Mouse (Mus musculus): ENCODE data around the gene Atg16l2. TPM values are rescaled to one million over a fixed set of nuclear protein-coding genes. Genes with fewer than 3 reads are reported as not detected.

Atg16l2 gene
- polyA plus RNA-seq, 1 experiment, result 6.6 TPM

DNA sequence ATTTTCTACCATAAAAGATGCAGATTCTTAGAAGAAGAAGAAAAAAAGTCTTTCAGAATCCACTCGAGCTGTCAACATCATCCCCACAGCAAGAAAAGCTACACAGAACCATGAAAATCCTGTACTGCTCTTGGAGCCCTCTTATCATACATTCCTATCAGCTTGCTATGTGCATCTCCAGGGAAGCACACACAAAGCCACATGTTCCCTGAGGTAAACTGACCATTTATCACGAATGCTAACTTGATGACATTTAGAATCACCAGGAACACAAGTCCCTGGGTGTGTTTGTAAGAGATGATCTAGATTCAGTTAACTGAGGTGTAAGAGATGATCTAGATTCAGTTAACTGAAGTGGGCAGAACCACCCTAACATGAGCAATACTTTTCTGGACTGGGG is 4.8 kb upstream of the Atg16l2 start:
- Histone ChIP-seq H3K4me3 (no peak overlapping the region), H3K4me2 (ENCODE audit: low read depth) (no peak overlapping the region), H3K36me3 (ENCODE audit: control insufficient read depth, insufficient read depth) (no peaks in the 10 kb centered on the region), H3ac (ENCODE audit: control insufficient read depth, insufficient read length) (no peak overlapping the region), H3K79me2 (ENCODE audit: control insufficient read depth, insufficient read depth) (no peaks in the 10 kb centered on the region), H3K27me3 (ENCODE audit: control insufficient read depth, insufficient read depth, insufficient read length) (no peaks in the 10 kb centered on the region)
- TF ChIP-seq POLR2A (IDR thresholded peaks at IDR 0.05; ENCODE audit: insufficient read length, low read depth) (no peak), TCF3 (IDR thresholded peaks at IDR 0.05; ENCODE audit: insufficient read length, low read depth) (no peak), MAX (IDR thresholded peaks at IDR 0.05; ENCODE audit: low read depth) (no peak)

DNA sequence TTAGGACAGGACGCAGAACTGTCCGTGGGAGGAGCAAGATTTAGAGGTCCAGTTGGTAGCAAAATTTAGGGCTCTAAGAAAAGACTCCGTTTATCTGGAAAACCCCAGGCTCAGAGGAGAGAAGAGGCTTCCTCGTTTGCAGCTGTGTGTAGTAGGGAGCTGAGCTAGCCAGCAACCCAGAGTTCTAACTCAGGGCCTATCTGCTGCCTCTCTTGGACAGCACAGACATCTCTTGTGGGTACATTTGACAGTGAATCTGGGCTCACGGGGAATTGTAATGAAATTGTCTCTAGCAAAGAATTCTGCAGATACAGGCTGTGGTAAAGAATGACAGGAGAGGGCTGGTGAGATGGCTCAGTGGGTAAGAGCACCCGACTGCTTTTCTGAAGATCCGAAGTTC is 640 bp upstream of the Atg16l2 start:
- H3ac ChIP-seq (ENCODE audit: control insufficient read depth, insufficient read length), result no peak overlapping the region
- peak overlapping the region; percentile 79 for H3K4me2 ChIP-seq (ENCODE audit: low read depth)
- H3K4me3 ChIP-seq, result peak overlapping the region; percentile 81
- TF ChIP-seq SRF (IDR thresholded peaks at IDR 0.05; ENCODE audit: control insufficient read depth, insufficient read length, low read depth), result no peak
- no peak for TF ChIP-seq TCF12 (IDR thresholded peaks at IDR 0.05; ENCODE audit: insufficient read depth, poor library complexity, severe bottlenecking)
- no peak for TF ChIP-seq TCF3 (IDR thresholded peaks at IDR 0.05; ENCODE audit: insufficient read length, low read depth)
- no peak for TF ChIP-seq REST (IDR thresholded peaks at IDR 0.05; ENCODE audit: insufficient read depth, insufficient read length)
- TF ChIP-seq E2F4 (IDR thresholded peaks at IDR 0.05; ENCODE audit: insufficient read depth), result no peak
- H3K36me3 ChIP-seq (ENCODE audit: control insufficient read depth, insufficient read depth), result no peaks in the 10 kb centered on the region
- H3K27me3 ChIP-seq (ENCODE audit: control insufficient read depth, insufficient read depth, insufficient read length), result no peaks in the 10 kb centered on the region
- peaks cover 9% of the 10 kb centered on the region for H3K79me2 ChIP-seq (ENCODE audit: control insufficient read depth, insufficient read depth)

DNA sequence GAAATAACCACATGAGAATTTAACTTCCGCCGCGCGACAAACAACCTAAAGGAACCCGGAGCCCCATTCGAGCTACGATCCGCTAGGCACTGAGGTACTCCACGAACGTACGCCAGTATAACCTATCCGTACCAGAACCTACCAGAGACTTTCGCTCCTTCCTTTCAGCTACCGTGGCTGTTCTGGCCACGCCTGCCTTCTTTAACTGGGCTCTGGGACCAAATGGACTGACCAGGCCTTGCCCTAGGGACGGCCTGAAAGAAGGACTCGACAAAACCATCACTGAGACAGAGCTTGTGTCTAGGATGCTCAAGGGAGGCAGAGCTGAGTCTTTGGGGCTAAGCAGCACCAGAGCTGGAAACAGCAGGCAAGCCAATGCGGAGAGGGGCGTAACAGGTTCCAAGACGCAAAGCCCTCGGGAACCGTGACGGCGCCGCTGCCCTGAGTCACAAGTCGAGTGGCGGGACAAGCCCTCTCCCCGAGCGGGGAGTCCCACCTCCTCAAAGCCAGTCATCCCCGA is 630 bp downstream of the Atg16l2 start:
- H3K79me2 ChIP-seq (ENCODE audit: control insufficient read depth, insufficient read depth), result peaks cover 9% of the 10 kb centered on the region
- no peaks in the 10 kb centered on the region for H3K36me3 ChIP-seq (ENCODE audit: control insufficient read depth, insufficient read depth)
- peak overlapping the region; percentile 81 for H3K4me3 ChIP-seq
- TF ChIP-seq MYOG (IDR thresholded peaks at IDR 0.05; ENCODE audit: control insufficient read depth in 1 of 3, insufficient read depth in 1 of 3, insufficient read length in 2 of 3, low read depth in 2 of 3) (no peak), SRF (IDR thresholded peaks at IDR 0.05; ENCODE audit: control insufficient read depth, insufficient read length, low read depth) (no peak), CEBPB (IDR thresholded peaks at IDR 0.05; ENCODE audit: insufficient read depth, poor library complexity, severe bottlenecking) (no peak), POLR2A (IDR thresholded peaks at IDR 0.05; ENCODE audit: insufficient read length, low read depth) (no peak), POLR2AphosphoS2 (IDR thresholded peaks at IDR 0.05; ENCODE audit: insufficient read length, low read depth) (no peak), REST (IDR thresholded peaks at IDR 0.05; ENCODE audit: insufficient read depth, insufficient read length) (no peak), USF1 (IDR thresholded peaks at IDR 0.05; ENCODE audit: low read depth) (no peak), E2F4 (IDR thresholded peaks at IDR 0.05; ENCODE audit: insufficient read depth) (no peak), MYOD1 (IDR thresholded peaks at IDR 0.05; ENCODE audit: control insufficient read depth in 1 of 3, insufficient read length in 2 of 3, low read depth in 2 of 3) (no peak), TCF12 (IDR thresholded peaks at IDR 0.05; ENCODE audit: insufficient read depth, poor library complexity, severe bottlenecking) (no peak)
- peak overlapping the region; percentile 65 for H3ac ChIP-seq (ENCODE audit: control insufficient read depth, insufficient read length)
- H3K27me3 ChIP-seq (ENCODE audit: control insufficient read depth, insufficient read depth, insufficient read length), result no peaks in the 10 kb centered on the region
- peak overlapping the region; percentile 94 for H3K4me2 ChIP-seq (ENCODE audit: low read depth)

DNA sequence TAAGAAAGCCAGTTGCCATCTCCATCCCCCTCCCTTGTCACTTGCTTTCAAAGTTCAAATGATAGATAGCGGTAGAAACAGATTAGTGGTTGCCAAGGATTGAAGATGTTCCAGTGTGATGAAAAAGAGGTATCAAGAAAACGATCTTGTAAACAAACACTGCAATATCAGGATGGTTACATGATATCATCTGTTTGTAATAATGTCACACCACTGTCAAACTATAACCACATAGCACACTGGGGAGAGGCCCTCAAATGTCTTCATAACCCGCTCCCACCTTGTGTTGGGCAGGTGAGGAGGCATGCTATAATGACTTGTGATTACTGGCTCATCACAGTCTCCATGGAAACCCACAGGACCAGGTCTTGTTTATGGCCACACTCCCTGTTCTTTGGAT is 3.7 kb downstream of the Atg16l2 start:
- H3K36me3 ChIP-seq (ENCODE audit: control insufficient read depth, insufficient read depth), result peaks cover 9% of the 10 kb centered on the region
- TF ChIP-seq POLR2A (IDR thresholded peaks at IDR 0.05; ENCODE audit: insufficient read length, low read depth) (no peak), MYOG (IDR thresholded peaks at IDR 0.05; ENCODE audit: control insufficient read depth in 1 of 3, insufficient read depth in 1 of 3, insufficient read length in 2 of 3, low read depth in 2 of 3) (no peak), USF1 (IDR thresholded peaks at IDR 0.05; ENCODE audit: low read depth) (no peak), REST (IDR thresholded peaks at IDR 0.05; ENCODE audit: insufficient read depth, insufficient read length) (no peak), MYOD1 (IDR thresholded peaks at IDR 0.05; ENCODE audit: control insufficient read depth in 1 of 3, insufficient read length in 2 of 3, low read depth in 2 of 3) (no peak), MAX (IDR thresholded peaks at IDR 0.05; ENCODE audit: low read depth) (no peak), TCF12 (IDR thresholded peaks at IDR 0.05; ENCODE audit: insufficient read depth, poor library complexity, severe bottlenecking) (no peak), CEBPB (IDR thresholded peaks at IDR 0.05; ENCODE audit: insufficient read depth, poor library complexity, severe bottlenecking) (no peak), TCF3 (IDR thresholded peaks at IDR 0.05; ENCODE audit: insufficient read length, low read depth) (no peak), SRF (IDR thresholded peaks at IDR 0.05; ENCODE audit: control insufficient read depth, insufficient read length, low read depth) (no peak), POLR2AphosphoS2 (IDR thresholded peaks at IDR 0.05; ENCODE audit: insufficient read length, low read depth) (no peak), E2F4 (IDR thresholded peaks at IDR 0.05; ENCODE audit: insufficient read depth) (no peak)

DNA sequence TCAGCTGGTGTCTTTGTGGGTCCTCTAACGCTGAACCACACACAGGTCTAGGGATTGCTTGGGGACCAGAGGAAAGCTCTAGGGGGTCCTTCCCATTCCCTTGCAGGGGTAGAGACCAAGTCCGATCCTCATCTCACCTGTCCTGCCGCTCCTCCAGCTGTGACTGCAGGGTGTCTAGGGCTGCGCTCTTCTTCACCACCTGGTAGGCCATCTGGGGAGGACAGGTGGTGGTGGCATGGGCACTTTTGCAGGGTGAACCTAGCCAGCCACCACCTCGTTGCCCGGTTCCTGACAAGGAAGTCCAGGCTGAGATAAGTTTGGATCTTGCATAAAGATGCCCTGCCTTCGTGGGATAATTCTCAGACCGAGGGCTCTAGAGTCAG is 5.0 kb downstream of the Atg16l2 start:
- Histone ChIP-seq H3K4me2 (ENCODE audit: low read depth) (no peak overlapping the region), H3ac (ENCODE audit: control insufficient read depth, insufficient read length) (no peak overlapping the region), H3K4me3 (no peak overlapping the region), H3K27me3 (ENCODE audit: control insufficient read depth, insufficient read depth, insufficient read length) (no peaks in the 10 kb centered on the region), H3K36me3 (ENCODE audit: control insufficient read depth, insufficient read depth) (peaks cover 13% of the 10 kb centered on the region), H3K79me2 (ENCODE audit: control insufficient read depth, insufficient read depth) (peaks cover 9% of the 10 kb centered on the region)
- TF ChIP-seq TCF12 (IDR thresholded peaks at IDR 0.05; ENCODE audit: insufficient read depth, poor library complexity, severe bottlenecking) (no peak), CEBPB (IDR thresholded peaks at IDR 0.05; ENCODE audit: insufficient read depth, poor library complexity, severe bottlenecking) (no peak), POLR2A (IDR thresholded peaks at IDR 0.05; ENCODE audit: insufficient read length, low read depth) (no peak), POLR2AphosphoS2 (IDR thresholded peaks at IDR 0.05; ENCODE audit: insufficient read length, low read depth) (no peak), E2F4 (IDR thresholded peaks at IDR 0.05; ENCODE audit: insufficient read depth) (no peak), MAX (IDR thresholded peaks at IDR 0.05; ENCODE audit: low read depth) (no peak), MYOD1 (IDR thresholded peaks at IDR 0.05; ENCODE audit: control insufficient read depth in 1 of 3, insufficient read length in 2 of 3, low read depth in 2 of 3) (no peak), MYOG (IDR thresholded peaks at IDR 0.05; ENCODE audit: control insufficient read depth in 1 of 3, insufficient read depth in 1 of 3, insufficient read length in 2 of 3, low read depth in 2 of 3) (no peak), USF1 (IDR thresholded peaks at IDR 0.05; ENCODE audit: low read depth) (no peak), SRF (IDR thresholded peaks at IDR 0.05; ENCODE audit: control insufficient read depth, insufficient read length, low read depth) (no peak), TCF3 (IDR thresholded peaks at IDR 0.05; ENCODE audit: insufficient read length, low read depth) (no peak), REST (IDR thresholded peaks at IDR 0.05; ENCODE audit: insufficient read depth, insufficient read length) (no peak)

More for the DNA sequence above, 3.7 kb downstream of the Atg16l2 start:
- no peak overlapping the region for H3ac ChIP-seq (ENCODE audit: control insufficient read depth, insufficient read length)
- H3K27me3 ChIP-seq (ENCODE audit: control insufficient read depth, insufficient read depth, insufficient read length), result no peaks in the 10 kb centered on the region
- no peak overlapping the region for H3K4me3 ChIP-seq
- H3K4me2 ChIP-seq (ENCODE audit: low read depth), result no peak overlapping the region
- peaks cover 9% of the 10 kb centered on the region for H3K79me2 ChIP-seq (ENCODE audit: control insufficient read depth, insufficient read depth)

Measured in myocyte (in vitro differentiated cells).